Mouse (Mus musculus) testis, adult 2 months (tissue): ENCODE measurements around the gene Prok2.

Experiments used
- CTCF ChIP-seq: fragments of 200-500 bp; IDR thresholded peaks from 2 replicates; pipeline ENCODE4 v1.5.1; 2012; ENCODE audit warnings: low read depth, mild to moderate bottlenecking, inconsistent platforms, low read length, moderate library complexity; ENCODE audit not compliant: control insufficient read depth, insufficient read depth, insufficient replicate concordance
- POLR2A ChIP-seq: fragments of 200-500 bp; IDR thresholded peaks from 2 replicates; pipeline ENCODE4 v1.6.1; 2012; ENCODE audit warnings: low read depth, mild to moderate bottlenecking, inconsistent platforms, low read length, moderate library complexity; ENCODE audit not compliant: control insufficient read depth

DNA sequence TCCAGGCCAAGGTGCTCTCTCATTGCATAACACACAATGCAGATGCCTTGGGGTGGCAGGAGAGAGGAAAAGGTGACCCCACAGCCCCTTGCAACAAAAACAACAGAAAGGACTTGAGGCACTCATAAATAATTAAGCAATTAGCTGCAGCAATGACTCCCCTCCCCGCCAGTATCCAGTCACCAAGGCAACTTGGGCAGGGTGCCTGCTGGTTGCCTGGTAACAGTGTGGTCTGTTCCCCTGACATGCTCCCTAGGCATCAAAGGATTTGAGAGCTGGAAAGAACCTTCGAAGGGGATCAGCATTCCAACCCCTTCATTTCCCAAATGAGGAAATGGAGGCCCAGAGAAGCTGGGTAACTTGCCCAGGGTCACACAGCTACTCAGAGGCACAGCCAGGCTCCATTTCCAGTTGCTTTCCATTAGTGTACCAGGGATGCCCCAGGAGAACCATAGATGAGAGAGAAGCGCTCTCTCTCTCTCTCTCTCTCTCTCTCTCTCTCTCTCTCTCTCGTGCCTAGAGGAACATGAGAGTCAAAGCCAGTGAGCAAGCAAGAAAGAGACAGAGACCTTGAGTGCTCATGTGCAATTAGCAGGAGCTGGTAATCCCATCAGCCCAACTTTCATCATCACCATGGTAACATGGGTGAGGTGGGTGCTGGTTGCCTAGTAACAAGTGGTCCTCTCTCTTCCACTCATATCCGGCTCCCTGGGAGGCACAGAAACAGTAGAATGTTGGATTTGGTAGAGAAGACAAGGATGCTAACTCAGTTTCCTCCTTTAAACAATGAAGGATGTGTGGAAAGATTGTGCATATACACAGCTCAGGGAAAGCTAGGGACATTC lies 56.5 kb downstream of the Prok2 start:
- no peak for TF ChIP-seq CTCF
- no peak for TF ChIP-seq POLR2A
